Mouse (Mus musculus) G1E (cell line): Measurements from ENCODE around the gene Btaf1.

Experiments used
- CTCF ChIP-seq: IDR thresholded peaks from 2 replicates; pipeline ENCODE4 v1.5.1; 2012; ENCODE audit warnings: low read depth, low read length, inconsistent platforms, mixed read lengths
- POLR2AphosphoS5 ChIP-seq: IDR thresholded peaks from 2 replicates; pipeline ENCODE4 v1.6.1; 2012; ENCODE audit warnings: low read depth, low read length, inconsistent platforms; ENCODE audit not compliant: insufficient replicate concordance

- TF ChIP-seq CTCF (no peak), POLR2AphosphoS5 (no peak)
Observed at GRCm38 (mm10) chr19:36918441-36919301, 7.2 kb upstream of the Btaf1 start.
